Mouse (Mus musculus): Measurements from ENCODE around the gene Pla2g16. TPM values are rescaled to one million over a fixed set of nuclear protein-coding genes. Genes with fewer than 3 reads are reported as not detected.

Pla2g16 gene
- polyA plus RNA-seq, 1 experiment: 30.7 TPM

DNA sequence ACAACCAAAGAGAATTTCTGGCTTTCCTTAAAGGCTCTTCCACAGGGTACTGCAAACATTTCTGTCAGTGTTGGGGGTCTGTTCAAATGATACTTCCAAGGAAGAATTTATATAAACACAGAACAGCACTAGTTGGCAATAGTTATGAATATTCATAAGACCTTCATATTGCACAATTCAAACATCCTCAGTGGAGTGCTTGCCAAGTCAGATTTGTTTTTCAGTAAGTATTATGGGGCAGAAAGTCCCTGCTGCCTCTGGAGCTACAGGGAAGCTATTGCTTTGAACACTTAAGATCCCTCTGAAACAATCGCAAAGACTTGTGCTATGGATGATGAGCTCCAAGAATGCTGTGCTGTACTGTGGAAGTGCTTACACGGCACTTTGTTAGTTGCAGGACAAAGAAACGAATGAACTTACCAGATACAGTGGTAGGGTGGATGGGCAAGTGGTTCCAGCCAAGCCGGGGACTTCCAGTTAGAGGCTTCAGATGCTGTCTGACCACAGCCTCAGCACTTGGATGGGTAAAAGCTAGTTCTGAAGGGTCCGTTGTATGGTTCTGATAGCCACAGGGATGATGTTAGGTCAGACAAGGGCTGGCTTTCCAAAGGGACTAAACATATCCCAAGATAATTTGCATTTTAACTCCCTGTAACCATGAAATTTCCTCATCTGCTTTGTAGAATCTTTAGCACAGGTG lies 59.1 kb downstream of the Pla2g16 start:
- H3K27me3 ChIP-seq (ENCODE audit: control insufficient read depth, insufficient read depth, low read length): no peaks in the 10 kb centered on the region; the same call in 1 of the 2 replicates
- H3K4me1 ChIP-seq (replicated peaks; ENCODE audit: control insufficient read depth, insufficient read depth, low read length): no peaks in the 10 kb centered on the region
- no peak overlapping the region for H3K4me3 ChIP-seq (ENCODE audit: control insufficient read depth, insufficient read depth, low read length)
- WGBS: 85% methylated on average over 5 of the region's 5 CpGs
- no peak overlapping the region for H3K27ac ChIP-seq (ENCODE audit: control insufficient read depth, insufficient read depth, low read length)
- H3K36me3 ChIP-seq (ENCODE audit: control insufficient read depth, insufficient read depth, low read length): no peaks in the 10 kb centered on the region
- TF ChIP-seq POLR2A (IDR thresholded peaks at IDR 0.05; ENCODE audit: control insufficient read depth, extremely low read depth, insufficient read depth, low read length, poor library complexity): no peak
- no peak for TF ChIP-seq CTCF (IDR thresholded peaks at IDR 0.05; ENCODE audit: borderline replicate concordance, control insufficient read depth, extremely low read depth, insufficient read depth, low read length, poor library complexity)
- no peak for DNase-seq

DNA sequence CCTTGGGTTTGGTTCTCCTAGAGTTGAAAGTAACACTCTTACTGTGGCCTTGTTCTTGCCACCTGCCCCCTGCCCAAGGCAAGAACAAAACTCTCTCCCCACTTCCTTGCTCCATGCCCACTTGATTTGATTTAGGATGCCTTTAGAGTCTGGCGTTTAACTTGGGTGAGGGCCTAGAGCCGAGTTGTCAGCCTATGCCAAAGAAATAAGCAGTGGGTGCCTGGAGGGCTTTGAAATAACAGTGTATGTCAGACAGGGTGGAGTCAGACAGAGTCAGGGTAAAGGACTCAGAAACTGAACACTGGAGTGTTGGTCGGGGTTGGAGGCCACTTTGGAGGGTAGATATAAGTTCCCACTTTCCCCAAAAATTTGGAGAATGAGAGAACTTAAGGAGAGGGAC lies 59.8 kb downstream of the Pla2g16 start:
- no peak overlapping the region for H3K27ac ChIP-seq (ENCODE audit: control insufficient read depth, insufficient read depth, low read length)
- DNase-seq: no peak
- no peak overlapping the region for H3K4me3 ChIP-seq (ENCODE audit: control insufficient read depth, insufficient read depth, low read length)
- TF ChIP-seq CTCF (IDR thresholded peaks at IDR 0.05; ENCODE audit: borderline replicate concordance, control insufficient read depth, extremely low read depth, insufficient read depth, low read length, poor library complexity): no peak
- TF ChIP-seq POLR2A (IDR thresholded peaks at IDR 0.05; ENCODE audit: control insufficient read depth, extremely low read depth, insufficient read depth, low read length, poor library complexity): no peak
- H3K27me3 ChIP-seq (ENCODE audit: control insufficient read depth, insufficient read depth, low read length): no peaks in the 10 kb centered on the region; the same call in 1 of the 2 replicates
- H3K36me3 ChIP-seq (ENCODE audit: control insufficient read depth, insufficient read depth, low read length): no peaks in the 10 kb centered on the region
- 80% methylated on average over 3 of the region's 3 CpGs for WGBS
- H3K4me1 ChIP-seq (replicated peaks; ENCODE audit: control insufficient read depth, insufficient read depth, low read length): no peaks in the 10 kb centered on the region

DNA sequence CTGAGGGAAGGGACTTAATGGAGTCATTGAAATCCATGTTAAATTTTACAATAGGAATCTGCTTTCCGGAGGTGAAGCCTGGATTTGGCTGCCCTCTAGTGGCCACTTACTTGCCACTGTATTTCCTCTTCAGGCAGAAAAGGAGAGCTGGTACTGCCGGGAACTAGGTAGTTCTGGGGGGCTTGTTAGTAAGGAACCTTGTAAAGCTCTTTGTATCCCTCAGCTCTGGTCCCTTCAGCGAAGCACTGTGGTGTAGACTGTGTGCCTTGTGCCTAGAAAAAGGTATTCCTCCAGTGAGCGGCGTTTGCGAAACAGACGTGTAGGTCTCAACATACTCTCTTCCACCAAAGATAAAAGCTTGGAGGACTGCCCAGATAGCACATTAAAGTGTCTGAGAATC lies 60.4 kb downstream of the Pla2g16 start:
- DNase-seq: peak; percentile 40
- 50% methylated on average over 7 of the region's 7 CpGs for WGBS
- Histone ChIP-seq H3K27ac (ENCODE audit: control insufficient read depth, insufficient read depth, low read length) (no peak overlapping the region), H3K36me3 (ENCODE audit: control insufficient read depth, insufficient read depth, low read length) (no peaks in the 10 kb centered on the region), H3K4me1 (replicated peaks; ENCODE audit: control insufficient read depth, insufficient read depth, low read length) (no peaks in the 10 kb centered on the region), H3K4me3 (ENCODE audit: control insufficient read depth, insufficient read depth, low read length) (no peak overlapping the region), H3K27me3 (ENCODE audit: control insufficient read depth, insufficient read depth, low read length) (no peaks in the 10 kb centered on the region; the same call in 1 of the 2 replicates)
- TF ChIP-seq POLR2A (IDR thresholded peaks at IDR 0.05; ENCODE audit: control insufficient read depth, extremely low read depth, insufficient read depth, low read length, poor library complexity) (no peak), CTCF (IDR thresholded peaks at IDR 0.05; ENCODE audit: borderline replicate concordance, control insufficient read depth, extremely low read depth, insufficient read depth, low read length, poor library complexity) (no peak)

DNA sequence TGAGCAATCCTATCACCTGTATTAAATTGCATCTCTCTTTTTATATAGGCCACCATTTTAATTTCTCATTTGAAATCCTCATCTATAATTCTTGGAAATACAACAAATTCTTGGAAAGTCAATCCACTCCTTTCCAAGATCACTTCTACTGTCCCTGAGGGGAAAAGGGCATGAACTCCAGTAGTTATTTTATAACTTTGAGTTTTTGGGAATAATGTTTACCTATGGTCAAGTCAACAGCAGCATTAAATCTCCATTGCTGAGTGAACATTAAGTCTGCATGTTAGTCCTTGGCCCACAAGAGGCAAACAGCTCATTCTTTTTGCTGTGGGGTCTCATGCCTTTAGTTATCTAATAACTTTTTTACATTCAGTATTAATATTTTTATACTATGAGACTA lies 75.8 kb downstream of the Pla2g16 start:
- no peak for DNase-seq
- no peak overlapping the region for H3K4me3 ChIP-seq (ENCODE audit: control insufficient read depth, insufficient read depth, low read length)
- no peak overlapping the region for H3K27ac ChIP-seq (ENCODE audit: control insufficient read depth, insufficient read depth, low read length)
- H3K4me1 ChIP-seq (replicated peaks; ENCODE audit: control insufficient read depth, insufficient read depth, low read length): no peaks in the 10 kb centered on the region
- no peaks in the 10 kb centered on the region for H3K36me3 ChIP-seq (ENCODE audit: control insufficient read depth, insufficient read depth, low read length)
- TF ChIP-seq CTCF (IDR thresholded peaks at IDR 0.05; ENCODE audit: borderline replicate concordance, control insufficient read depth, extremely low read depth, insufficient read depth, low read length, poor library complexity) (no peak), POLR2A (IDR thresholded peaks at IDR 0.05; ENCODE audit: control insufficient read depth, extremely low read depth, insufficient read depth, low read length, poor library complexity) (no peak)
- H3K27me3 ChIP-seq (ENCODE audit: control insufficient read depth, insufficient read depth, low read length): no peaks in the 10 kb centered on the region

DNA sequence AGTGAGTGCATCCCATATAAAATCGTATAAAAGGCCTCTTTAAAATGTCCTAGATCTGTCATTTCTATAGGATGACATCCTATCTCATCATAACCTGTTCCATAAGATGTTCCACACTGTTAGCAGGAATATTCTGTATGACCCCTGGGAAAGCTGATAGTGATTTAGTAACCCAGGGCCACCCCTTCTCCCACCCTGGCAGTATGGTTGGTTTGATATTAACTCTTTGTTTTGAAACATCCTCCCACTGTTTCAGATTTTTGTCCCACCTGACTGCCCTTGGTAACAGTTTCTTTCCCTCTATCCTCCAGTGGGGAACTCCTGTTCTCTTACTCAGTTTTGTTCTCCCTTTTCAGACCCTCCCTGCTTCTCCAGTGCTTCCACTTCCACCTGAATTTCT lies 76.5 kb downstream of the Pla2g16 start:
- no peak overlapping the region for H3K27ac ChIP-seq (ENCODE audit: control insufficient read depth, insufficient read depth, low read length)
- DNase-seq: no peak
- H3K4me1 ChIP-seq (replicated peaks; ENCODE audit: control insufficient read depth, insufficient read depth, low read length): no peaks in the 10 kb centered on the region
- H3K27me3 ChIP-seq (ENCODE audit: control insufficient read depth, insufficient read depth, low read length): no peaks in the 10 kb centered on the region
- H3K4me3 ChIP-seq (ENCODE audit: control insufficient read depth, insufficient read depth, low read length): no peak overlapping the region
- TF ChIP-seq CTCF (IDR thresholded peaks at IDR 0.05; ENCODE audit: borderline replicate concordance, control insufficient read depth, extremely low read depth, insufficient read depth, low read length, poor library complexity): no peak
- no peak for TF ChIP-seq POLR2A (IDR thresholded peaks at IDR 0.05; ENCODE audit: control insufficient read depth, extremely low read depth, insufficient read depth, low read length, poor library complexity)
- 79% methylated on average over 1 of the region's 1 CpGs for WGBS
- H3K36me3 ChIP-seq (ENCODE audit: control insufficient read depth, insufficient read depth, low read length): no peaks in the 10 kb centered on the region

Other genes with a start within 250 kb of the Pla2g16 start
- 189 and 212 TPM in 2 replicates for gene Mark2, start 215.6 kb upstream of the Pla2g16 start, polyA plus RNA-seq (2012; rRNA removed)
- gene Spindoc, start 174.5 kb upstream of the Pla2g16 start, polyA plus RNA-seq (2012; rRNA removed): 48.9 and 61.9 TPM in 2 replicates
- gene 2700081O15Rik, start 139.8 kb upstream of the Pla2g16 start, polyA plus RNA-seq (2012; rRNA removed): 68.3 and 80.8 TPM in 2 replicates
- 197 and 239 TPM in 2 replicates for gene Rtn3, start 74.2 kb upstream of the Pla2g16 start, polyA plus RNA-seq (2012; rRNA removed)
- 15.3 and 17.4 TPM in 2 replicates for gene Atl3, start 63.4 kb upstream of the Pla2g16 start, polyA plus RNA-seq (2012; rRNA removed)
- gene Lgals12, start 49.7 kb downstream of the Pla2g16 start, polyA plus RNA-seq (2012; rRNA removed): 3.4 and 4.2 TPM in 2 replicates
- 0.32 and 1.7 TPM in 2 replicates for gene Hrasls5, start 55.1 kb downstream of the Pla2g16 start, polyA plus RNA-seq (2012; rRNA removed)
- not detected in 2 replicates for gene Slc22a19, start 153.9 kb downstream of the Pla2g16 start, polyA plus RNA-seq (2012; rRNA removed)
- gene Slc22a26, start 245.2 kb downstream of the Pla2g16 start, polyA plus RNA-seq (2012; rRNA removed): 0.05 TPM in 1 of 2 replicates, not detected in the other

Measured in thymus, adult 2 months (tissue).